Mouse (Mus musculus): ENCODE results near the gene Abcc4. TPM values are rescaled to one million over a fixed set of nuclear protein-coding genes. Genes with fewer than 3 reads are reported as not detected.

The Abcc4 gene
- total and polyA plus RNA-seq, 3 experiments: 10.4 to 28.7 (median 26.5) TPM

- no peak for DNase-seq (ENCODE audit: extremely low read depth)
- dilution Hi-C loops (cut with MboI; ENCODE audit: extremely low pct_ligation_motif_present, extremely low pct_unique_long_range_greater_than_20kb, low sequenced_read_pairs): no loop called here
These were observed 63.9 kb downstream of the Abcc4 start for GRCm38 (mm10) chr14:118642140-118642539.

GRCm38 (mm10) chr14:118638447-118639275 lies 67.4 kb downstream of the Abcc4 start:
- no peak for DNase-seq (ENCODE audit: extremely low read depth)
- in situ Hi-C loops (cut with MboI; ENCODE audit: low pct_ligation_motif_present, low pct_unique_long_range_greater_than_20kb, low sequenced_read_pairs) (no loop called here), dilution Hi-C loops (cut with MboI; ENCODE audit: extremely low pct_ligation_motif_present, extremely low pct_unique_long_range_greater_than_20kb, low sequenced_read_pairs) (no loop called here)
- Histone ChIP-seq H3K4me1 (ENCODE audit: control insufficient read depth in 1 of 2, insufficient read depth in 2 of 2) (peaks cover 2 to 9% of the 10 kb centered on the region in 2 experiments; a peak in 3 of 4 replicates), H3K9ac (ENCODE audit: insufficient read depth, low read depth) (no peak overlapping the region), H3K27me3 (replicated peaks) (no peaks in the 10 kb centered on the region), H3K9me3 (replicated peaks; ENCODE audit: low read length) (peaks cover 5% of the 10 kb centered on the region), H3K4me2 (ENCODE audit: insufficient read depth, low read depth, poor library complexity, severe bottlenecking) (no peak overlapping the region), H3K27ac (ENCODE audit: insufficient read depth, low read depth) (no peak overlapping the region), H3K79me2 (replicated peaks; ENCODE audit: control insufficient read depth, extremely low read depth, insufficient read depth, poor library complexity, severe bottlenecking) (0 out of 2 replicates have a peak, but pooled peaks cover 3% of the 10 kb centered on the region), H3K4me3 (replicated peaks in 1 of 3; ENCODE audit: low read depth in 2 of 3, low read length in 2 of 3, poor library complexity in 1 of 3) (no peak overlapping the region), H3K36me3 (replicated peaks in 1 of 2; ENCODE audit: control insufficient read depth in 1 of 2, insufficient read depth in 1 of 2, low read length in 1 of 2) (peaks cover 53 to 77% of the 10 kb centered on the region in 2 experiments)
- TF ChIP-seq MAZ (IDR thresholded peaks at IDR 0.05; ENCODE audit: low read depth, low read length) (no peak), UBTF (IDR thresholded peaks at IDR 0.05; ENCODE audit: low read depth, low read length) (no peak), USF2 (conservative IDR thresholded peaks at IDR 0.05; ENCODE audit: low read depth, low read length) (no peak), KAT2A (IDR thresholded peaks at IDR 0.05; ENCODE audit: insufficient replicate concordance, low read length) (no peak), SMC3 (IDR thresholded peaks at IDR 0.05; ENCODE audit: low read depth, low read length) (no peak), RAD21 (IDR thresholded peaks at IDR 0.05; ENCODE audit: low read depth, low read length) (no peak), ZC3H11A (IDR thresholded peaks at IDR 0.05; ENCODE audit: low read depth, low read length) (no peak), ELF1 (IDR thresholded peaks at IDR 0.05; ENCODE audit: low read depth, low read length) (no peak), EP300 (IDR thresholded peaks at IDR 0.05; ENCODE audit: low read length) (no peak), JUN (IDR thresholded peaks at IDR 0.05; ENCODE audit: insufficient read depth, low read depth, low read length) (no peak)

More at GRCm38 (mm10) chr14:118642140-118642539, 63.9 kb downstream of the Abcc4 start:
- Histone ChIP-seq H3K4me2 (ENCODE audit: insufficient read depth, low read depth, poor library complexity, severe bottlenecking) (no peak overlapping the region), H3K79me2 (replicated peaks; ENCODE audit: control insufficient read depth, extremely low read depth, insufficient read depth, poor library complexity, severe bottlenecking) (no peaks in the 10 kb centered on the region), H3K4me1 (ENCODE audit: control insufficient read depth in 1 of 2, insufficient read depth in 2 of 2) (no peaks in the 10 kb centered on the region), H3K9ac (ENCODE audit: insufficient read depth, low read depth) (no peak overlapping the region), H3K27me3 (replicated peaks) (no peaks in the 10 kb centered on the region), H3K9me3 (replicated peaks; ENCODE audit: low read length) (peaks cover 5% of the 10 kb centered on the region), H3K4me3 (replicated peaks in 1 of 3; ENCODE audit: low read depth in 2 of 3, low read length in 2 of 3, poor library complexity in 1 of 3) (no peak overlapping the region), H3K36me3 (replicated peaks in 1 of 2; ENCODE audit: control insufficient read depth in 1 of 2, insufficient read depth in 1 of 2, low read length in 1 of 2) (peaks cover 43 to 54% of the 10 kb centered on the region in 2 experiments), H3K27ac (ENCODE audit: insufficient read depth, low read depth) (no peak overlapping the region)
- no peak for TF ChIP-seq JUND (conservative IDR thresholded peaks at IDR 0.05; ENCODE audit: low read depth, low read length)
- TF ChIP-seq USF1 (IDR thresholded peaks at IDR 0.05; ENCODE audit: low read depth, low read length): no peak
- no peak for TF ChIP-seq MAZ (IDR thresholded peaks at IDR 0.05; ENCODE audit: low read depth, low read length)
- no peak for TF ChIP-seq ZNF384 (IDR thresholded peaks at IDR 0.05; ENCODE audit: low read depth, low read length)
- no peak for TF ChIP-seq KAT2A (IDR thresholded peaks at IDR 0.05; ENCODE audit: insufficient replicate concordance, low read length)
- no peak for TF ChIP-seq MEF2A (IDR thresholded peaks at IDR 0.05; ENCODE audit: borderline replicate concordance, low read depth, low read length)
- TF ChIP-seq UBTF (IDR thresholded peaks at IDR 0.05; ENCODE audit: low read depth, low read length): no peak
- TF ChIP-seq CTCF (conservative IDR thresholded peaks at IDR 0.05 in 1 of 2, IDR thresholded peaks at IDR 0.05 in 1 of 2; ENCODE audit: low read depth in 2 of 2, low read length in 2 of 2): no peak
- no peak for TF ChIP-seq RCOR1 (conservative IDR thresholded peaks at IDR 0.05; ENCODE audit: low read depth, low read length)
- TF ChIP-seq CHD2 (IDR thresholded peaks at IDR 0.05; ENCODE audit: low read length): no peak
- TF ChIP-seq JUN (IDR thresholded peaks at IDR 0.05; ENCODE audit: insufficient read depth, low read depth, low read length): no peak
- TF ChIP-seq CHD1 (IDR thresholded peaks at IDR 0.05; ENCODE audit: low read depth, low read length): no peak
- TF ChIP-seq MYC (IDR thresholded peaks at IDR 0.05; ENCODE audit: low read depth, low read length): no peak
- TF ChIP-seq TCF12 (IDR thresholded peaks at IDR 0.05; ENCODE audit: low read depth, low read length): no peak
- TF ChIP-seq BHLHE40 (IDR thresholded peaks at IDR 0.05; ENCODE audit: low read depth, low read length): no peak
- TF ChIP-seq ZMIZ1 (IDR thresholded peaks at IDR 0.05; ENCODE audit: low read depth, low read length): no peak
- no peak for TF ChIP-seq USF2 (conservative IDR thresholded peaks at IDR 0.05; ENCODE audit: low read depth, low read length)
- in situ Hi-C loops (cut with MboI; ENCODE audit: low pct_ligation_motif_present, low pct_unique_long_range_greater_than_20kb, low sequenced_read_pairs): no loop called here
